Mouse (Mus musculus) cerebellum, postnatal 14 days (tissue): Measurements from ENCODE around the gene Slc35f1.
A peak's percentile ranks its signal among the peaks of the same experiment; 100 is the strongest.

ENCODE experiments used
- DNase-seq, 2 experiments: peaks; one replicate each; pipeline ENCODE4 v3.0.0; 2021; ENCODE audit warnings: mixed read lengths in 2 of 2

Slc35f1 gene

DNA sequence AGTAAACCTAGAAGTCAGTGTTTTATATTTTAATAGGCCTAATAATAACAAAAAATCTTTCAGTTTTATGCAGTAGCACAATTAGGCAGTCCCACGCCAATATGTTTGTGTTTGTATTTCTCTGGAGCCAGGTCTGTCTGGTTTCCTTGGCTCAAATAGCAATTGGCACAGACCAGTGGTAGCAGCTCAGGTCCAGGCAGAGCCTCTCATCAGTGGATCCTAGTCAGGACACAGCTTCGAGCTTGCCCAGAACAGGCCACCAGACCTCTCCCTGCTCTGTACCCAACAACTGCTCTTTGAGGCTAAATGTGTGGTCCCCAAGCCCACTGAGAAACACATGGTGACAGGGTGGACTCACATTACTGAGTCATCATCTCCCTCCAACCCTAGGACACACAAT is 412.1 kb downstream of the Slc35f1 start:
- peak; percentile 20 to 60 for DNase-seq

DNA sequence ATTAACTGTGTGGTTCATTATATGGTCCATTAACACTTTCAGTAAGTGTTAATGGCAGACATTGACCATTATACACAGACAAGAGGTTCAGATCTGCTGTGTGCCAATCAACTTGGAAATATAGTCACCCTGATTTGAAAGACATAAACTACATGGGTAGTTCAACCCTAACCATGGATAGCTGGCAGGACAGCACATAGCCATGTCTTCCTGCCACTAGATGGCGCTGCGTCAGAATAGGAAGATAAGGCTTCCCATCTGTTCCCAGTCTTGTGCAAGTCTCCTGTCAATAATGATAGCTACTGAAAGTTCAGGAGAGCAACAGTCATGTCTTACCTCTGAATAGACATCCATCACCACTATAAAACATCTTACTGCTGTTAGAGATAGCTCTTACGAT is 424.7 kb downstream of the Slc35f1 start:
- peak; percentile 79 to 87 for DNase-seq

DNA sequence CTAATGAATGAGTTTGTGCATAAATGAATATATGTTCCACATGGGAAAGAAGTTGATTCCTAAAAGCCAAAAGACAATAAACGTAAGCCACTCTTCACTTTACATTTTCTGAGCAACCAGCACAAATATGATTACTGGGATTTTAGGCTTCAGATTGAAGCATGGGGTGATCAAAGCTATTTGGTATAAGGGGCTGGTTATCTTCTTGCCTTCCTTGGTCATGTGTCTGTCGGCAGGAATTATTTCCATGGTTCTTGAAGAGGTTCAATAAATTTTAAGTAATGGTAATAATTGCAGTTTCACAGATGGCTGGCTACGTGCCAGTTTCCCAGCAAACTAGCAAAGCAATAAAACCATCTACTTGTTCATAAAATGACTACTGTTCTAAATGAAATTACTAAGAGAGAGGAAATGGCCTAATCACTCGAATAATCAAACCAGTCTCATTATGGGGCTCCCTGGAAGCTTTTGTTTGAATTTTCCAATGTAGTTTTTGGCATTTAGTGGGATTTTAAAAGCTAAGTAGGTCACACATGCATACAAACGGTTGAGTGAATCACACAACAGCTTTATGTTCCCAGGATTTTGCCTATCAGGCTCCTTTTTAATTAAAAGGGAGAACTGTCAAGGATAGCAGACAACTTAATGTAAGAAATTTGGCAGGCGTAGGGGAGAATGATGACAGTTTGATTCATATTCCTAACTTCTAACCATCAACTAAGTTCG is 425.5 kb downstream of the Slc35f1 start:
- DNase-seq = peak; percentile 36 to 51

DNA sequence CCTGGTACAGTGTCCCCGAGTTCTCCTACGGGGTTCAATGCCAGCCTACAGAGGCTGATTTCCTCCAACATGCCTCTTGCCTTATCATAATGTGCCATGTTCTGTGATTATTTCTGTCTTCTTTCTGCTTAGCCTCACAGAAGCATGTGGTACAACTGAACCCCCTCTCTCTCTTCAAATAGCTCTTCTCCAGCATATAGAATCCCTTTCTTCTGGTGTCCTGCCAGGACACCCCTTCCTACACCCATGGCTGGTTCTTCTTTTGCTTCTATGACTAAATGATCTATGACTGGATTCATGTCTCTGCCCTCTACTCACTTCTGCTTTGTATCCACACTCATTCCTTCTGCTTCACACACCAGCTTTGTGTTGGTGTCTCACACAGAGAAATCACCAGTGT is 430.3 kb downstream of the Slc35f1 start:
- no peak for DNase-seq

DNA sequence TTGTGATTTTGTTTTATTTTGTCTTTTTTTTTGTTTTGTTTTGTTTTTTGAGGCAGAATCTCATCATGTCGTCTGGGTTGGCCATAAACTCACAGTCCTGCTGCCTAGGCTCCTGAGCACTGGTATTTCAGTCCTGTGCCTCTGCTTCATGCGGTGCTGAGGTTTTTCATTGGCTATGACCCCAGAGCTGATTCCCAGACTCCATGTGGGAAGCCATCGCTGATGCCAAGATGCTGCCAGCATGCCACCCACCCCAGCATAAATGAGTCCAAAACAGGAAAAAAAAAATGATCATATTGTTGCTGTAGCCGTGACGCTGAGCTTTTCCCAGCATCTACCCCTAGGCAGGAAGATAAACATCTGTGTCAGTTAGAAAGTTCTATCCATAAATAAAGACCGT is 434.0 kb downstream of the Slc35f1 start:
- DNase-seq = peak; percentile 71 to 87

DNA sequence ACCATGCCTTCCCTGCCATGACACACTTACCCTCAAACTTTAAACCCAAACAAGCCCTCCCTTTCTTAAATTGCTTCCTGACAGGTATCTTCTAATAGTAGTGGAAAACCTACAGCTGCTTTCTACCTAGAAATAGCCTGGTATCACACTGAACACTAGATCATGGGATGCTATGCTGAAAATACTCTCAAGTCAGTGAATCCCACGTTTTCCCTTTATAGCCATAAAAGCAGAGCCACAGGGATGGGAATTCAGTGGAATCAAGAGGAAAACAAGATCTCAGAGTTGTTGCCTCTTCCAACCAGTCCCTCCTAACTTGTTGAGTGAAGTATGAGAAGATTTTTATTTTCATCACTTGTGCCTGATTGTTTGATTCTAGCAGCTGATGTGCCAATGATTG is 442.4 kb downstream of the Slc35f1 start:
- no peak for DNase-seq

DNA sequence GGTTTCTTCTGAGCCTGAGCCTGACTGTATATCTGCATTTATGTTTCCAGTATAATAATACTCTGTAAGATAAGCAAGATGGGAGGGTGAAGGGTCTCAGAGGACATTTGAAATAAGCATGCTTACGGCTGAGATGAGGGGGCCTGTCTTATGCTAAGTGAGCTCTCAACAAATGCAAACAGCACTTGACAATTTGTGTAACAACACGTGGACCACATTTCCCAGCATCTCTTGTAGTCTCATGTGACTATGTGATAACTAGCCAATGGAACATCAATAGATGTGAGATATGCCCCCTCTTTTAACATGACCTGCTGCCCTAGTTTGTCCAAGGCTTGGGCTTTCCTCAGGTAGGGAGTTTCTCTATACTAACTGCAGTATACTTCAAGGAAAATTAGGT is 460.0 kb downstream of the Slc35f1 start:
- DNase-seq = no peak

DNA sequence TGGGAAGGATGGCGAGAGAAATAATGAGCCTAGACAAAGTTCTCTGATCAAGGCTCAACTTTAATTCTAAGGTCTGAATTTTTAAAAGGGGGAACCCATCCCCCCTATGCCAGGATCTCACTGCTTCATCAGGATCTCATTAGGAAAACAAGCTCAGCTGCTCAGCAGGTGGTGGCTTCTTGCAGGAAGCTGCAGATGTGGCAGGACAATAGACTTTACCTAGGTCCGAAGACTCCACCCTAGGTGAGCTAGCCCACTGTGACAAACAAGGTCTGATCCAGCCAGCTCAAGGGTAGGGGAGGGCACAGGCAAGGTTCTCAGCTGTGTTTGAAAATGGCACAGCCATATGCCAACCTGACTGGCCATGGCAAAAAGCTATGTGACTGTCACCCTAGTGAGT is 460.6 kb downstream of the Slc35f1 start:
- DNase-seq = no peak

DNA sequence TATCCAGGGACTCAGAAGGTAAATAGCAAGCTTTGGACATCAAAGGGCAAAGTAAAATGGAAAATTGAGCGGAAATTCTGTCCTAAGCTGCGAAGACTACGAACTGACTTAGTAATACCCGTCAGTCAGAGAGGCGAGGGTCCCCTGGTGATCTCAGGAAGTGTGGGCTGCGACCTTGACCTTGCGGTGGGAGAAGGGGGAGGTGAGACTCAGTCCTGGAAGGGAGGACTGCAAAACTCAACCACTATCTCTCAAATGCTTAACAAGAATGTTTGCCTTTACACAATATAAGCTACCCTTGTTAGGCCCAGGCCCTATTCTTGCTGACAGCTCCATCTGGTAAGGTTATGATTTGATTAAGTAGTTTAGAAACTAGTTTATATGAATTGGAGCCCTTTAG is 466.0 kb downstream of the Slc35f1 start:
- no peak for DNase-seq

DNA sequence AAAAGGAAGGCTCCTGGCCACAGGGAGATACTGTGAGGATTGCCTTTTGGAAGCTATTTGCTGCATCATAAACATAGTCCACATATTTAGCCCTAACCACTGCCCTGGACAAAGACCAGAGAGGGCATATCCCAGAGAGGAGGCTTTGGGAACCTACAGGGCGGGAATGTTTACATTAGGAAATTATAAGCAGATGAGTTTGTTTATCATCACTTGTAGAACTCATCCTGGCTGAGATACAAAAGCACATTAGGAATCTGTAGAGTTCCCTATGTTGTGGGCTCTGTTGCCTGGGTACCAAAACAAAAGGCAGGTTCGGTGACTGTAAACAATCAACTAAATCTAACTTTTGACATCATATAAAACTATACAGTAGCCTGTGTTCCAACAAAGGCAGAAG is 467.4 kb downstream of the Slc35f1 start:
- DNase-seq = no peak
